Mouse (Mus musculus) liver, postnatal 0 days (tissue): ENCODE results near the gene Tm9sf4.

Experiments
- CTCF ChIP-seq: sonication (generic); IDR thresholded peaks from 2 replicates; pipeline ENCODE4 v1.5.1; 2016; ENCODE audit warnings: antibody characterized with exemption, low read depth
- EP300 ChIP-seq: IDR thresholded peaks from 2 replicates; pipeline ENCODE4 v1.6.1; 2016; ENCODE audit warnings: antibody characterized with exemption, low read depth, mild to moderate bottlenecking

DNA sequence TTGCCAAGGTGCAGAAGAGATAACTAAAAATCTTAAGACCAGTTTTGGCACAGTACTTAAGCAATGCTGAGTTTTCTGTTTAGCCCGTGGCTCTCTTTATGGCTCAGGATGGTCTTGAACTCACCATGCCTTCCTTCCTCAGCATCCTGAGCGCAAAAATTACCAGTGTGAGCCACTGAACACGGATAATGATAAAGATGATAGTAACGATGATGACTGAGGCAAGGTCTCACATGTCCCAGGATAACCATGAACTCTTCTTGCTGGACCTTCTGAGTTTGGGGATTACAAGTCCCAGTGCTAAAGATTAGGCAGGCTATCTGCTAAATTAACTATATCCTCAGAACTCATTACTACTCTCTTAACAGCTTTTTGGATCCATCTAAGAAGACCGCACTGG, 970 bp upstream of the Tm9sf4 start:
- TF ChIP-seq CTCF (no peak), EP300 (no peak)
